Mouse (Mus musculus) layer of hippocampus, adult 8-10 months (tissue): ENCODE data around the gene Olfr222. TPM values are rescaled to one million over a fixed set of nuclear protein-coding genes. Genes with fewer than 3 reads are reported as not detected.
A peak's percentile ranks its signal among the peaks of the same experiment; 100 is the strongest.

ENCODE experiments used
- DNase-seq, 2 experiments: peaks; one replicate each; pipeline ENCODE4 v3.0.0; 2022; ENCODE audit warnings: low spot score in 2 of 2
- total RNA-seq, 4 experiments: library from RNA; stranded (reverse); gene quantifications; 2 replicates each; pipeline ENCODE4 v1.2.4; 2022

The Olfr222 gene
- total RNA-seq, 4 experiments from 2014 or later: not detected

DNA sequence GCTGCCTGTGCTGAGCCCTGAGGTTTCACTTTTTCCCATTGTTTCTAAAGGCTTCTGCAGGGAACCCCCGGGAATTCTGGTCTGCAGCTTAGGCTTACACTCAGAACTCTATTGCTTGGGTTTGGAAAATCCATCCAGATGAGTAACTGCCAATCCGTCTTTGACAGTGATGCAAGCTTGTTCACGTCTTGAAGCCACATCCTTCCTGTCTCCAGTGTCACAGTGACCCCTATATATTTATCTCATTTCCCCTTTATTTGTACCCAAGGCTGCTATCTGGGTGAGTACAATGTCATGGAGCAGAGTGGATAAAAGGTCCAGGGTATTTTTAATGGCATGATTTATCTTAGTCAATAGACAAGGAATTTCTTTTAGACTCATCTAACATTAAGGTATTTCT, 34.7 kb downstream of the Olfr222 start, which contains the start of gene Nlrp3:
Gene Nlrp3 (plus strand): TSS at position 245 of the 400 bp plus-strand sequence.
- DNase-seq: no peak

DNA sequence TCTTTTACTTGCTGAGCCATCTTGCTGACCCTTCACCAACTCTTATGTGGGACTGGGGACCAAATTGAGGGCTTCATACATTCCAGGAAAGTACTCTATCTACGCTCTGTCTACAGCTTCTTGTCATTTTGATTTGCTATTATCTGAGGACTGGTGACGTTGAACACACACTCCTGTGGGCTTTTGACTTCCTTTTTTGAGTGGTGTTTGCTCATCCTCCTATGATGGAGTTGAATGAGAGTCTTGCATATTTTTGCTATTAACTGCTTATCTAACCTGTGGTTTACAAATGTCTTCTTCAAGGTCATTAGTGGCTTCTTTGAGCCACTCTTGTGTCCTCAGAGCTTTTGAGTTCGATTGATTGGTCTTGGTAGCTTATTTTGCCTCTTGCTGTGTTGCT, 35.9 kb downstream of the Olfr222 start:
- DNase-seq: no peak

DNA sequence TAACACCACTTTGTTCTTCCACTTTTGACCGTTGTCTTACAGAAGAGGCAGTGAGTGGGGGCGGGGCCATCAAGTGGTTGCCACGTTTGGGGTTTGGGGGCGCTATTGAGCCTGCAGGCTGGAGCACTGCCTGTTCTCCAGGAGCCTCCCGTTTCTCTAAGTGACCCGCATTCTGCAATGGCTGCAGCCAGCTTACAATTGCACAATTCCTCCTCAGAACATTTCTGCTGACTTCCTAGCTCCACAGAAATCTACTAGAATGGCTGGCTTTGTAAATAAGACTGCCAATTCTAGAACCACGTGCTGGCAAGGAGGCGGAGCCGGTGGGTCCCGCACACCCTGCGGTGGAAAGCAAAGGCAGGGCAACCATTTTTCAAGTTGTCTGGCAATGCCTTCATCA, 37.6 kb downstream of the Olfr222 start:
- DNase-seq: peak in 1 of 2 experiments; percentile 21

DNA sequence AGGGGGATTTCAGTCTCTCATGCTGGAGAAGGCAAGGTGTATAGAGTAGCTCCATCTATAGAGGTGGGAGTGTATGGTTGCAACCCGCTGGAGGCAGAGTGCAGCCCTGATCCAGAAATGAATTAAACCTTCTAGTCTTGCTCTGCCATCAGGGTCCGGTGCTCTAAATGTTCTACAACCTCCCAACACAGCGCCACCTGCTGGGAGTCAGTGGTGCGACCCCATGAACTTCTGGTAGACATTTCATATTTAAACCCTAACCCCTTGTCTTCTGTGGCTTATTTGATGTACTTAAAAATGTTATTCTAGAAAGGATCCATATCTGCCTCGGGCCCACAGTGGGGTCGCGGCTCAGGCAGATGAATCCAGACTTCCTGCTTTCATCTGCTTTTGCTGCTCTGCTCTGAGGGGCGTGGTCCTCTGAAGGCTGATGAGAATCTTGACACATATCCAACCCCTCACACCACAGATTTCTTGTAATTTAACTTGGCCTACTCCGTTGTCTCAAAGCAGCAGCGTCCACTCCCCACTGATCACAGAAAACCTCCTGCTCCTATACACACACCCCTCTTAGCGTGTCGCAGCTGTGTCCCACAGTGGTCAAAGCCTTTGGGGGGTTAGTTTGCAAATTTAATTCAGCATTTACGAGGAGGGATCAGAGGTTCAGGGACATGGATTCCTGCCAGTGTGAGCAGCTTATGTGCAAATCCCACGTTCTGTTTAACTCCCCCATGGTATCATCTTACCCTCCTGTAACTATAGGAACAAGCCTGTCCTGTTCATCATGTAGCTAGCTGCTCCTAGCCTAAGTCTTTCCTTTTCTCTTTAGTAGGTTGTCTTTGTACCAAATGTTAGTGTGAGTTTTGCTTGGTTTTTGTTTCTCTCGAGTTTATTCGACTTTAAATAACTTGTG, 38.6 kb downstream of the Olfr222 start:
- no peak for DNase-seq

DNA sequence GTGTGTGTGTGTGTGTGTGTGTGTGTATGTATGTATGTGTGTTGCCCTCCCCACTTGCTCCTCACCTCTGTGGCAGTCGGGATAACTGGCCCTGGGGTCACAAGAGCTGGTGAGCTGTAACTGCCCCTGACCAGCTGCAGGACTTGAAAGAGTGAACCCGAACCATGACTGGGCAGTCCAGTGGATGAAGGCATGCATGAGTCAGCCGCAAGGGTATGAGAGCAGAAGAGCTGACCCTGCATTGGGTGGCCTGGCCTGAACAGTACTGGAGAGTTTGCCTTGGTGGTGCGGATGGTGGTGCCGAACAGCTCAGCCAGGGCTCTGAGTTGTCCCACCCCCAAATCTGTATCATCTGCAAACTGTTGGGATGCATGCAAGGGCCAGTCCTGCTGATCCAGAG, 44.5 kb downstream of the Olfr222 start:
- no peak for DNase-seq

DNA sequence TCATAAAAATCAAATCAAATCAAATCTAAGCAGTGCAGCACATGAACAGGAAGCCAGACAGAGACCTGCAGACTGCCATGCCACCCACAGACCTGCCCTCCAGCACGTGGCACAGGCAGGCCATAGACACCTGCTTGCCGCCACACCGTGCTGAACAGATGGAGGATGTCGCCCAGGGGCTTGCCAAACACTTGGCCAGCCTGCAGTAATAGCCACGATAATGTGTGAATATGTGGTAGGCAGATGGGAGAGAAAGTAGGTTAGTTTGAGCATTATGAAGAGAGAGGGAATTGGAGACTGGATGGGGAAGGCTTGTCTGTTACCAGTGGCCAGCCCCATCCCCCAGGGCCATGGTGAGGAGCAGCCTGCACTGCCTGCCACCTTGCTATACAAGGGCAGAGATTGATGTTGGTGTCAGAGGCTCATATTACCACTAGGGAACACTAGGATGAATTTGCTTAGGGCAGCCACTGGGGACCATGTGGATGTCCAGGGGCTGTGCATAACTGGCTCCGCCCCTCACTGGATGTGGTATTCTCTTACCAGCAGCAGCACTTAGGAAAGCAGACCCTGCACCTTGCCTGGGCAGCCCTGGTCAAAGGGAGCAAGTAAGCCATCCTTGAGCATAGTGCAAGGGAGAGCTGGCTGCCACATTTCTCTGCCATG, 45.0 kb downstream of the Olfr222 start:
- DNase-seq: peak in 1 of 2 experiments; percentile 22

DNA sequence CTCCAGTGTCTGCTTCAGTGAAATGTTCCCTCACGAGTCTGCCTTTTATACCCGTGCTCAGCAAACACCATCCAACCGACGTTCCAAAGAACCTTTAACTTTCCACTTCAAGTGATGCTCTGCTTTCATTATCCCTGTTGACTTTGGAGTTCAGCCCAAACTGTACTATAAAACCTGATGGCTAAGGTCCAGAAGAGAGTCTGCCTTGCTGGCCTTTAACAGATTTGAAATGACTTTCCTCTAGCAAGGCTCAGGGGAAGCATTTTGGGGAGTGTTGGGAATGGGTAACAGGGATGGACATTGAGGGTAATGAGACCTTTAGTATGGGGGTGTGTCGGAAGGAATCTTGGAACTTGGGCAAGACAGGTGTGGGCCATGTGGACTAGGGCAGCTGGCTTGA, 45.8 kb downstream of the Olfr222 start:
- no peak for DNase-seq

DNA sequence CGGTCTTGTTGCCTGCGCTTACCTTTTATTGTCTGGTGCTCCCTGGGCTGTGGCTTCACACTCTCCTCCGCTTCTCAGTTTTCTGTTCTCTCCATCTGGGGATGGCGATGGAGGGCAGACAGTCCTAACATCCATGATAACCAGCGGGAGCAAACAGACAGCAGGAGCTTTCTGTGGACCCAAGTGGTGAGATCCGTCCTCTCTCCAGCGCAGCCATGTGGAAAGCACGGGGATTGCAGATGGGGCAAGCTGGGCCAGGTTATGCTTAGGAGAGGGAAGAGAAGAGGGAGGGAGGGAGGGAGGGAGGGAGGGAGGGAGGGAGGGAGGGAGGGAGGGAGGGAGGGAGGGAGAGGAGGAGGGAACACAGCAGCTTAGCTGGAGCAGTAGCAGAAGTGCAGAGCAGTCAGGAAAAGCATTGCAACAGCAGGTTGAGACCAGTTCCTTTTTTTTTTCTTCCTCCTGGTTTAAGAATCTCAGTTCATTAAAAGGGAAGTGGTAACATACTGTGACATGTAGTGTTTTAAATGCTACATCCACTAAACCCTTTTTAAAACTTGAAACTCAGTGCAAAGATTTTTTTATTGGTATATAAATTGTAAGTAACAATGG, 49.5 kb downstream of the Olfr222 start, which contains the start of gene Zkscan17:
Gene Zkscan17 (minus strand): TSS at position 280 of the 609 bp plus-strand sequence.
- DNase-seq: no peak

DNA sequence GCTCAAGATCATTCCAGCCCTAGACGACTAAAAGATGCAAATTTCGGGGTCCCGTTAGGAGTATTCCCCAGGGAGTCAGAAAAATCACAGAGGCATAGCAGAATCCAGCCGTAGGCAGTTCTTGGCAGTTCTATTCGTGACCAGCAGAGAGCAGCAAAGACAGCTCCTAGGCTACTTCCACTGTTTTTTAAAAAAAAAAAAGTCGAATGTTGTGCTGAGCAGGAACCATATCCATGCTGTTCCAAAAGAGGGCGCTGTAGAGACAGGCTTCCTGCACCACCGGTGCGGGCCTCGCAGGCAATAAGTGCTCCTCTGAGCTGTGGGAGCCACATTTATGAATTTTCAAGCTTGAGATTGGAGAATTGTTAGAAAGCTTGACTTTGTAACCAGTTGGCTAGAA, 50.8 kb downstream of the Olfr222 start:
- peak; percentile 60 to 87 for DNase-seq

DNA sequence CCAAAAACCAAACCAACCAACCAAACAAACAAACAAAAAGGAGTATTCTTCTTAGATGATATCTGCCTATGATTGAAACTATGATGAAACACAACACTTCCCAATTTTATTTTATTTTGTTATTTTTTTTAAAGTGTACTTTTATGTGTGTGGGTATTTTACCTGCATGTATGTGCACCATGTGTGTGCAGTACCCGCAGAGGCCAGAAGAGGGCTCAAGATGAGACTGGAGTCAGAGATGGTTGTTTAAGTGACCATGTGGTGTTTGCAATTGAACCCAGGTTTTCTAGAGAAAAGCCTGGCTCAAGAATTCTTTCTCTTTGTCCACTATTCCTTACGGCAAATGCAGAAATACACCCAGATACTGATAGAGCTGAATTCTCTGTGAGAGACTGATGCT, 51.9 kb downstream of the Olfr222 start:
- DNase-seq: no peak

Other genes starting within 250 kb of the Olfr222 start
- not detected for gene Prss38, start 200.6 kb downstream of the Olfr222 start, total RNA-seq
- gene Jmjd4, start 126.2 kb downstream of the Olfr222 start, total RNA-seq: 10 to 100 TPM; 24.0 to 27.8 (median 26.7) TPM
- 100 to 1,000 TPM; 337 to 371 (median 354) TPM for gene Snap47, start 125.0 kb downstream of the Olfr222 start, total RNA-seq
- 1 to 10 TPM; 3.6 to 4.0 (median 3.7) TPM for gene Zfp867, start 103.8 kb downstream of the Olfr222 start, total RNA-seq
- 1 to 10 TPM; 6.4 to 10.0 (median 8.3) TPM for gene Zkscan17, start 49.5 kb downstream of the Olfr222 start, total RNA-seq
- 1 to 10 TPM in 3 of 4 experiments, under 1 TPM in 1; 0.98 to 5.6 (median 2.3) TPM for gene Nlrp3, start 34.7 kb downstream of the Olfr222 start, total RNA-seq
- not detected for gene Olfr223, start 17.1 kb upstream of the Olfr222 start, total RNA-seq
- gene Mprip, start 85.1 kb upstream of the Olfr222 start, total RNA-seq: 100 to 1,000 TPM; 265 to 273 (median 269) TPM
- gene Pld6, start 211.4 kb upstream of the Olfr222 start, total RNA-seq: 1 to 10 TPM in 1 of 4 experiments, under 1 TPM in 2, not detected in 1; 0.49 to 1.5 (median 0.85) TPM
- gene Flcn, start 233.8 kb upstream of the Olfr222 start, total RNA-seq: 10 to 100 TPM; 46.7 to 47.9 (median 47.2) TPM